Mouse (Mus musculus): ENCODE measurements around the gene Carnmt1.

The Carnmt1 gene

DNA sequence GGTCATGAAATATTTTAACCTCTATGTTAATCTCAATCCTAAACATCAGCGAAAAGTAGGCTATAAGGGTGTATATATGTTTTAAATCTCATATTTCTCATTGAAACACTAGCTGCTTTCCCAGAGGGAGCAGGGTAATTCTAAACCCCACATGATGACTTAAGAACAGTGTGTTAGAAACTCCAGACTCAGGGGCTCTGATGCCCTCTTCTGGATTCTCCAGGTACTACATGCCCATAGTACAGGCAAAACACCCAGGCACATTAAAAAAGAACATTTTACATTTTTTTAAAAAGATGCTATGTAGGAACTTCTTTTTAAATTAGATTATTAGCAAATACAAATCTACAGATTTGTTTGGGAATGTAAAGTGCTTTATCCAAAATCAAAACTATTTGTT is 45.8 kb downstream of the Carnmt1 start:
- peak; percentile 82 for DNase-seq

DNA sequence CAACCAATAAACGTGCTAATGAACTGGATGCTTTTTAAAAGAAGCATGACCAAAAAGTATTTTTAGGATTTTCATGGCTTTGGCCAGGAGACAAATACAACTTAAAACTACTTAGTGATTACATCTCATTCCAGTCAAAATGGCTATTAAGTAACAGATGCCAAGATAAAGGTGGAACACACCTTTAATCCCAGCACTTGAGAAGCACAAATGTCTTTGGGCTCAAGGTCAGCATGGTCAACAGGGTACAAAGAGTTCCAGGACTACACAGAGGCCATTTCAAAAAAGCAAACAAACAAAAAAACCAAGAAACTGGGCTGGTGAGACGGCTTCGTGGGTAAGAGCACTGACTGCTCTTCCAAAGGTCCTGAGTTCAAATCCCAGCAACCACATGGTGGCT is 49.8 kb downstream of the Carnmt1 start:
- no peak for DNase-seq

DNA sequence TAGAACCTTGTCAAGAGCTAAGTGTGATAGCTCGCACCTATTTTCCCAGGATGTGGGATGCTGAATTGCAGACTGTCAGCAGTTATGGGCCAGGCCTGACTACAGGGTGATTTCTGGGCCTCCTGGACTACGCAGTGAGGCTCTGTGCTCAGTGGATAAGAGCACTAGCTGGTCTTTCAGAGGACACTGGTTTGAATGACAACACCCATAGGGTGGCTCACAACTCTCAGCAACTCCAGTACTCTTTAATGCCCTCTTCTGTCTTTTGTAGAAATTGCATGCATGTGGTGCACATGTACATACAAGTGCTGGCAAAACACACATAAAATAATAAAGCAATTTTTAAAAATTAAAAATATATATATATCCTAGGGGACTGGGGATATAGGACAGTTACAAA is 54.6 kb downstream of the Carnmt1 start:
- no peak for DNase-seq

DNA sequence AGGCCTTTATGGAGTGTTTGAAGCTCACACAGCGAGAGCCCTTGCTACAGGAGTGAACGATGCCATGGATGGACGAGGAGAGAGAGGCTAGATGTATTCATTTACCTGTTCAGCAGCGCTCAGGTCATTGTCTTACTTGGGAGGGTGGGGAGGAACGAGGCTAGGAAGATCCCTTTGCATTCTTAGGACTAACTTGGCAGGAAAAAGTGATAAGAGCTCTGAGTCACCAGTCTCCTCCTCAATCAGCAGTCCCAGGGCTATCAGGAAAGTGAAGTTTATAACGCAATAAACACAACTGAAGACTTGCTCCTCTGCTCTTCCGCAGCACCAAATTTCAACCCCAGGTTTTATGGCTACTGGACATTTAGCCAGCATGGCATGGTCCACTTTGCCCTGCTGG is 59.7 kb downstream of the Carnmt1 start:
- DNase-seq, result no peak

DNA sequence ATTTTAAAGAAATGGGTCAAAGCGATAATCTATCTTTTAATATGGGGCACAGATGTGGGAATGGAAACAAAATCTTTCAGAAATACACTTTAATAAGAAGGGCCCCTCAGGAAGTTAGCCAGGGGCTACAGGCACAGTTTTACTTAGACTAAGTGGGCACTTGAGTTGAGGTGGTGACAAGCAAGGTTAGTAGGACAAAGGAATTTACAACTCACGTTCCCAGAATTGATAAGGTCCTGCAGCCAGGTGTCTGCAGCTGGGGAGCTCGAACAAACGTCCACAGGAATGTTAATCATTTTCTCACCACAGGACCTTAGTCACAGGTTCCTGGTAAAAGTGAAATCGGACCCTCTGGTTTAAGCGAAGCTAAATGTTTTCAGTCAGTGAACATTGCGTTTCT is 60.5 kb downstream of the Carnmt1 start:
- no peak for DNase-seq

DNA sequence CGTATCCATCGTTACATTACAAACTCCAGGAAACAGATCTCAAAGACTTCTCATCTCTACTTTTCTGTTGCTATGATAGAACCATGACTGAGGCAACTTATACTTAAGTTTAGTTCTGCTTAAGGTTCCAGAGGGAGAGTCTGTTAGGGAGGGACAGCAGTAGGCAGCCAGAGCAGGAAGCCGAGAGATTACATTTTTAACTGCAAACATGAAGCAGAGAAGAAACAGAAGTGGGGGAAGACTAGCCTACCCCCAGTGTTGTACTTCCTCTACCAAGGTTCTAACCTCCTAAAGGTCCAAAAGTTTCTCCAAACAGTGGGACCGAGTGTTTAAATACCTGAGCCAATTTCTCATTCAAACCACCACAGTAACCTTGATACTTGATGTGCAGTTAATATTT is 65.3 kb downstream of the Carnmt1 start:
- no peak for DNase-seq

DNA sequence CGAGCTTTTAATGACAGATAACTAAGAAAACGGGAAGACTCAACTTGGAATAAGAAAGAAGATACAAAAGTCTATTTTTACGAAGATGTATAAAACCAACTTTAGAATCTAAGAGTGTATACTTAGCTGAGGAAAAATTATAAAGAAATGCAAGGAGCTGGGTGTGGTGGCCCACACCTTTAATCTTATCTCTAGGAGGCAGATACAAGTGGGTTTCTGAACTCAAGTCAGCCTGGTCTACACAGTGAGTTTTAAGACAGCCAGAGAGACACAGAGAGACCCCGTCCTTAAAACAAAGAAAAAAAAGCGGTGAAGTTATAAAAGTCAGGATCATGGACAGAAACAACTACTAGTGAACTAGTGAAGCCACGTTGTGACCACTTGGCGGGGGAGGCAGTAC is 68.6 kb downstream of the Carnmt1 start:
- DNase-seq, result no peak

DNA sequence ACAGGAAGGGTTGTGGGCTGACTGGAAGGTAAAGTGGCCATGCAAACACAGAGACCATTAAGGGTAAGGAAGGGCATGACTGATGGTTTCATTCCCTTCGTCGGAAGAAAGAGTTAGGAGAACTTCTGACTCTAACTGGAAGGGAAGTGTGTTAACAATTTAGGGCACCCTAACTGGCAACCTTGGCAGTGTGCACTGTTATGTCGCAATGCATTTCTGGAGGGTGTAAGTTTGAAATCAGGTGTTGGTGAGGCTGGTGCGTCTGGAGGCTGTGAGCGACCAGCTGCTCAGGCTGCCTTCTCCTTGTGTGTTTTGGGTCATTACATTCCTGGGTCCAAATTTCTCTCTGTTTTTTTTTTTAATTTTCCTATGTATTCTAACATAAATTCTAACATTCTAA is 73.4 kb downstream of the Carnmt1 start:
- DNase-seq, result no peak

DNA sequence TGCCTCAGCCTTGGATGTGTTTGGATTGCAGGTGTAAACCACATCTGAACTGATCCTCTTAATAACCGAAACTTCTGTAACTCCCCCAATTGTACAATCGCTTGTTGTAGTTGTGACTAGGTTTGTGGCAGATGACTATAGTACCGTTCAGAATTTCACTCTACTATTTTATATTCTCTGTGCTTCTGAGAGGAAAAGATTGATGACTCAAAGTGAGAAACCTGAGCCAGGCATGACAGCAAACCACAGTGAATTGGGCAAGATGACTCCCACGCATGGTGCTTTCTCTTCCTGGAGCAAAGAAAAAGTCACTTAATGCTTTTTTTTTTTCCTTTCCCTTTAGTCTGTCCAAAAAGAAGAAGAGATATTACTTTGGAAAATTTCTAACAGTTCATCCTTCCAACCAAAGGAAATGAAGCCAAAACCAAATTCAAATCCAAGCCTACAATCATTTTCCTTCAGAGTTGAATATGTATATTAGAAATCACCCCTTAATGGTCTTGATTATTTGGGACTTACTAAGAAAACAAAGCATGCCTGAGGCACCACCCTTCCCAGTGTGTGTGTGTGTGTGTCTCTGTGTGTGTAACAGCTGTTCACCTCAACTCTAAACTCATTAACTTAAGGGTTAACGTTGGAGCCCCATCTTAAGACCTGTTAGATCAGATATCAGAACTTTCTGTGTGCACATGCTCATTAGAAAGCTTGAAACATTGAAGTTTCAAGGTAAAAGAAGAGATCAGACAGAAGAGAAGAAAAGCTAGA is 76.2 kb downstream of the Carnmt1 start:
- DNase-seq, result no peak

DNA sequence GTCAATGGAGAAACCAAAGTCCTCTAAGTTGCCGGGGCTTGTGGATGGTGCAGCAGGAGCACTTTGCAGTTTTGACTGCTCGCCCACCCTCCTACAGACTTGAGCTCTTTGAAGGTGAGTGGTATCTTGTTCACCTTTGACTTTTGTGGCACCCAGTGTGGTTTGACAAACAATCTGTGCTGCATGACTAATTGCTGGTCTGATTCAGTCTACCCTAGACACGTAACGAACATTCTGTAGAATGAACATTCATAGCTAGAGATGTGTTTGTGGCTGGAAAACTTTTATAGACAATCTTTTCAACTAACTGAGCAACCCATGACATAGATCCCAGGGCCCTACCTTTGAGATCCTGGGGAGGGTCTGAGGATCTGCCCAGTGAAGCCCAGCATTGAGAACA is 76.8 kb downstream of the Carnmt1 start:
- no peak for DNase-seq

DNA sequence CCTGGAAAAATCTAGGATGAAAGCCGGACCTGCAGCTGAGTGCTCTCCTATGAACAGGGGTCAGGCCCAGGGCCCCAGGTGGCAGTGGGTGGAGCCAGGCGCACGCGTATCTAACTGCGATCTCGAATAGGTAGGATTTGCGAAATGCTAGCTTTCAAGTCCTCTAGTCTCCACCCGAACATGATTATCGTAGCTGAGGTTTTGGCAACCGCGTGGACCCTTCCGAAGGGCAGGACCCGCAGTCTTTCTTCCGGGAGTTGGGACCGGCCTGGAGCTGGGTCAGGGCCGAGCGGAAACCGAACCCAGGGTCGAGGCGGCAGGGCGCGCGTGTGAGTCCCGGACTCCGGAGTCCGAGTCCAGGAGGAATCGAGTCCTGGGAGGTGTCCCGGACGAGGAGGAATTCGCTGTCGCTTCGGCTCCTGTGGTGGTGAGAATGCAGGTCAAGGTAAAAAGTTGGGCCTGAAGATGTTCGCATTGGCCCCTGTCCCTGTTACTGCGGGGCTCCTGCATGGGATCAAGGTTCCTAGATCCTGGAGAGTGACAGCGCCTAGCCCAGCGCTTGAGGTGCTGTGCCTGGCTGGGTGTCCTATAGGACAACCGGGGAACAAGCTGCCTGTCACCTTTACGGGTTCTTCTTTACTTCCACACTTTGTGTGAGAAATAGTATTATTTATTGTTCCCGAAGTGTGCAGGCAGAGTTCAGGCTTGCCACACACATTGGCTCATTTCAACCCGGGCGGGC is 79.2 kb downstream of the Carnmt1 start, which contains the start of gene Trpm6:
Gene Trpm6, plus strand, starts transcription at position 386 of the 742 bp plus-strand sequence.
- DNase-seq, result no peak
